Mouse (Mus musculus): ENCODE data around the gene Pnpla8.

GRCm38 (mm10) chr12:44337136-44337640 is 116.0 kb downstream of the Pnpla8 start:
- TF ChIP-seq MAX (IDR thresholded peaks at IDR 0.05; ENCODE audit: low read length), result no peak
- TF ChIP-seq CTCF (IDR thresholded peaks at IDR 0.05 in 2 of 3, conservative IDR thresholded peaks at IDR 0.05 in 1 of 3; ENCODE audit: control insufficient read depth in 1 of 3, insufficient read depth in 1 of 3, low read depth in 2 of 3, low read length in 3 of 3, poor library complexity in 1 of 3, severe bottlenecking in 1 of 3), result no peak
- no peak for TF ChIP-seq GABPA (IDR thresholded peaks at IDR 0.05; ENCODE audit: low read depth, low read length)
- no peak for TF ChIP-seq MYC (IDR thresholded peaks at IDR 0.05; ENCODE audit: low read depth, low read length)
- TF ChIP-seq POLR2A (IDR thresholded peaks at IDR 0.05; ENCODE audit: control insufficient read depth in 1 of 2, insufficient read depth in 1 of 2, low read depth in 1 of 2, low read length in 2 of 2, poor library complexity in 1 of 2), result no peak
- no peak for TF ChIP-seq ETS1 (IDR thresholded peaks at IDR 0.05; ENCODE audit: low read depth, low read length)
- TF ChIP-seq HCFC1 (IDR thresholded peaks at IDR 0.05; ENCODE audit: low read depth, low read length), result no peak
- no peak for TF ChIP-seq MXI1 (IDR thresholded peaks at IDR 0.05; ENCODE audit: low read depth, low read length)
- no peak for TF ChIP-seq NELFE (IDR thresholded peaks at IDR 0.05; ENCODE audit: low read depth, low read length)
- no peak for TF ChIP-seq TBP (IDR thresholded peaks at IDR 0.05; ENCODE audit: low read depth, low read length)
- no peak for TF ChIP-seq MEF2A (IDR thresholded peaks at IDR 0.05; ENCODE audit: extremely low read depth, insufficient replicate concordance, low read depth, low read length, poor library complexity, severe bottlenecking)
- no peak for TF ChIP-seq EP300 (IDR thresholded peaks at IDR 0.05; ENCODE audit: low read depth in 1 of 2, low read length in 2 of 2)
